19 mouse cellular contexts compared by ENCODE assay signal in the genomic region with DNA sequence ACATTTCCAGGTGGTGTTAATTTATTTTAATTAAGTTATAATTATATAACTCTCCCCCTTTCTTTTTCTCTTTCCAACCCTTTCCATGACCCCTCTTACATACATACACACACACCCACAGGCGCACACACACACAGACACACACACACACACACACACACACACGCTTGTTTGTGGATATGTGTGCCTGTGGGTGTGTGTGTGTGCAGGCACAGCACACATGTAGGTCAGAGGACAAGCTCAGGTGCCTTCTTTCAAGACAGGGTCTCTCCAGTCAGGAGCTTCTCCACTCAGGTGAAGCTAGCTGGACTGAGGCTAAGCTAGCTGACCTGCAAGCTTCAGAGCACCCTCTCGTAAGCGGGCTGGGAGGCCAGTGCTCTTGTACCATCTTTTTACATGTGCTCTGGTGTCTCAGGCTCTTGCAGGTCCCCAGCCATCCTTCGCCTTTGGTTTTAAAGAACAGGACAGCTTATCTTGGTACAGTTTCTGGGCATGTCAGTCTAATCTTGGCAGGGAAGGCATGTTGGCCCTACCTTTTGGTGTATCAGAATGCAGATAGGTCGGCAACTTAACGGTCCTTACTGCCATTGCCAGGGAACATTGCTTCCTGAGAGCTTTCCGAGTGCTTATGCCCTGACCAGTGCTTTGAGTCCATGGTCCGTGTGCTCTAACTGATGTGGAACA. TPM values are rescaled to one million over a fixed set of nuclear protein-coding genes. Genes with fewer than 3 reads are reported as not detected.
DNase-seq lines count a peak whose midpoint lies in the region; ATAC-seq and TF ChIP-seq lines count a peak whose summit lies in the region.
"Had no signal": no experiment of that assay in that cellular context is flagged by ENCODE, and none has a peak within 500 bp of the region (broad histone marks: within the 10 kb centered on the region; RNA-seq: fewer than 3 reads in every experiment).

No protein-coding gene starts in this region.

- H3K27me3 ChIP-seq in heart, embryonic 12.5 days (replicated peaks): no peaks in the 10 kb centered on the region
- H3K27me3 ChIP-seq in liver, postnatal 0 days (ENCODE audit: insufficient read depth, low read length): no peaks in the 10 kb centered on the region
- H3K27me3 ChIP-seq: embryonic facial prominence, embryonic 12.5 days; limb, embryonic 13.5 days had no signal

- 0 out of 2 replicates have a peak, but pooled peaks have one; percentile 22 for ATAC-seq in heart, embryonic 12.5 days (ENCODE audit: insufficient number of reproducible peaks, low FRiP score)
- ATAC-seq in liver, postnatal 0 days: peak; percentile 66
- no peak for ATAC-seq in megakaryocyte, adult 5-6 weeks (ENCODE audit: poor library complexity, severe bottlenecking)
- ATAC-seq: hindbrain, postnatal 0 days; intestine, postnatal 0 days had no signal

- no peak for TF ChIP-seq CTCF in liver, postnatal 0 days (IDR thresholded peaks at IDR 0.05; ENCODE audit: low read depth)

- DNase-seq in heart, postnatal 36 days: no peak
- DNase-seq in c-Kit-positive CD71-positive TER-119-positive erythroid progenitor cells, embryonic 14.5 days (ENCODE audit: low spot score): peak; percentile 63
- DNase-seq in liver: peak; percentile 51
- DNase-seq in liver, postnatal 0 days: no peak
- no peak for DNase-seq in spleen, adult 18-20 months
- DNase-seq: adrenal gland, adult 2 months; cerebellum, adult 9-10 months; heart, postnatal 4 days; midbrain, embryonic 14.5 days; right cerebral cortex, postnatal 14 days; thymus, postnatal 36 days had no signal

- H3K27ac ChIP-seq in heart, embryonic 12.5 days (ENCODE audit: poor library complexity, severe bottlenecking): no peak overlapping the region
- 0 out of 2 replicates have a peak overlapping the region, but pooled peaks have one; percentile 11 for H3K27ac ChIP-seq in liver, postnatal 0 days (ENCODE audit: low read depth)
- H3K27ac ChIP-seq: embryonic facial prominence, embryonic 12.5 days; hindbrain, postnatal 0 days; limb, embryonic 13.5 days; macrophage had no signal

- intact Hi-C loops in heart, postnatal 36 days (cut with DNase I): no loop called here

- no peak overlapping the region for H3K4me3 ChIP-seq in heart, embryonic 12.5 days
- H3K4me3 ChIP-seq in liver, postnatal 0 days (ENCODE audit: low read depth, low read length): no peak overlapping the region
- H3K4me3 ChIP-seq: embryonic facial prominence, embryonic 12.5 days; limb, embryonic 13.5 days; myocyte had no signal

- H3K4me2 ChIP-seq in heart, embryonic 12.5 days: no peak overlapping the region
- H3K4me2 ChIP-seq in liver, postnatal 0 days (ENCODE audit: low read depth, low read length): 0 out of 2 replicates have a peak overlapping the region, but pooled peaks have one; percentile 32
- H3K4me2 ChIP-seq: embryonic facial prominence, embryonic 12.5 days; limb, embryonic 13.5 days had no signal

- TF ChIP-seq EP300 in liver, postnatal 0 days (IDR thresholded peaks at IDR 0.05; ENCODE audit: low read depth): peak; percentile 93

- H3K4me1 ChIP-seq in heart, embryonic 12.5 days (replicated peaks): peaks cover 19% of the 10 kb centered on the region
- peaks cover 5% of the 10 kb centered on the region; the same call in 1 of the 2 replicates for H3K4me1 ChIP-seq in liver, postnatal 0 days (ENCODE audit: insufficient read depth)
- H3K4me1 ChIP-seq: embryonic facial prominence, embryonic 12.5 days had no signal

- WGBS in heart, embryonic 12.5 days: 83% methylated on average over 9 of the region's 9 CpGs
- WGBS in liver, postnatal 0 days (ENCODE audit: insufficient replicate concordance): 61% methylated on average over 9 of the region's 9 CpGs

- no peak overlapping the region for H3K9ac ChIP-seq in heart, embryonic 12.5 days
- no peak overlapping the region for H3K9ac ChIP-seq in liver, postnatal 0 days (replicated peaks)
- H3K9ac ChIP-seq: embryonic facial prominence, embryonic 12.5 days; limb, embryonic 13.5 days had no signal

- peaks cover 19% of the 10 kb centered on the region for H3K36me3 ChIP-seq in heart, embryonic 12.5 days
- H3K36me3 ChIP-seq in liver, postnatal 0 days (replicated peaks; ENCODE audit: insufficient read depth, low read length): peaks cover 10% of the 10 kb centered on the region; the same call in 1 of the 2 replicates

- H3K9me3 ChIP-seq in heart, embryonic 12.5 days (replicated peaks): no peaks in the 10 kb centered on the region
- H3K9me3 ChIP-seq in liver, postnatal 0 days (ENCODE audit: low read length): no peaks in the 10 kb centered on the region
- H3K9me3 ChIP-seq: embryonic facial prominence, embryonic 12.5 days; limb, embryonic 13.5 days had no signal

RNA-seq across cellular contexts. Expression of a gene that starts 28.3 kb away (rescaled TPM):
- polyA plus RNA-seq in heart, embryonic 12.5 days (2016; fragmentation: Nextera tagmentation; extraction: Ambion mirVana): 115 and 127 TPM in 2 replicates
- total RNA-seq in heart, postnatal 36 days (2021): 100 to 1,000 TPM; 268 to 335 TPM
- 5.4 and 6.4 TPM in 2 replicates for polyA plus RNA-seq in liver, postnatal 0 days (2015; fragmentation: Nextera tagmentation; extraction: Ambion mirVana)
- total RNA-seq in megakaryocyte, adult 5-6 weeks (2015): 33.2 and 34.0 TPM in 2 replicates
- 43.6 and 48.2 TPM in 2 replicates for total RNA-seq in megakaryocyte, adult 5-6 weeks (2017)

Comparison
In these comparisons a context has a peak if more than half of its experiments do, and no peak if none do; other contexts are left out.
1. DNase-seq: peak in c-Kit-positive CD71-positive TER-119-positive erythroid progenitor cells, embryonic 14.5 days (single experiment) and liver (single experiment); none in heart, postnatal 36 days (0 of 2), liver, postnatal 0 days (single experiment) and spleen, adult 18-20 months (0 of 2).
2. RNA of a gene that starts 28.3 kb away (total RNA-seq): 268 to 335 TPM in heart, postnatal 36 days; 33.2 to 48.2 TPM in megakaryocyte, adult 5-6 weeks; every median in the first group is over 4 times any median in the second.